Mouse (Mus musculus): ENCODE results near the gene Dcp1a. TPM values are rescaled to one million over a fixed set of nuclear protein-coding genes. Genes with fewer than 3 reads are reported as not detected.

Gene Dcp1a
- total and polyA plus RNA-seq, 2 experiments from 2014 or later, result 8.8 to 20.9 TPM

GRCm38 (mm10) chr14:30576260-30576659, 96.9 kb downstream of the Dcp1a start:
- Histone ChIP-seq H3K4me3 (ENCODE audit: low read depth, low read length) (no peak overlapping the region), H3K4me1 (ENCODE audit: insufficient read depth) (no peaks in the 10 kb centered on the region), H3K4me2 (ENCODE audit: low read depth) (no peak overlapping the region), H3K9ac (no peak overlapping the region), H3K36me3 (ENCODE audit: insufficient read depth) (peaks cover 39% of the 10 kb centered on the region), H3K27ac (ENCODE audit: low read depth, low read length) (no peak overlapping the region), H3K9me3 (ENCODE audit: low read length) (no peaks in the 10 kb centered on the region), H3K27me3 (ENCODE audit: insufficient read depth, low read length) (no peaks in the 10 kb centered on the region)
- 81% methylated on average over 5 of the region's 5 CpGs for WGBS
- TF ChIP-seq CTCF (IDR thresholded peaks at IDR 0.05; ENCODE audit: low read depth), result no peak
- ATAC-seq (no peak), DNase-seq (no peak)

Small RNA genes within 50 kb of the gene (microRNA-seq; reads per million reads assigned to microRNA genes)
- gene Mir3076, result 7.2 to 7.3 reads per million in 2 experiments

Other genes starting within 250 kb of the Dcp1a start
- 23.2 and 31.3 TPM in 2 replicates for gene Cacna1d, start 11.9 kb downstream of the Dcp1a start, total RNA-seq (2014; rRNA removed)
- gene Cacna1d, start 11.9 kb downstream of the Dcp1a start, polyA plus RNA-seq (2015; fragmentation: Nextera tagmentation; extraction: Ambion mirVana), result 4.1 and 7.2 TPM in 2 replicates
- gene Tkt, start 68.8 kb downstream of the Dcp1a start, total RNA-seq (2014; rRNA removed), result 374 and 390 TPM in 2 replicates
- 278 and 281 TPM in 2 replicates for gene Tkt, start 68.8 kb downstream of the Dcp1a start, polyA plus RNA-seq (2015; fragmentation: Nextera tagmentation; extraction: Ambion mirVana)
- gene Prkcd, start 146.7 kb downstream of the Dcp1a start, total RNA-seq (2014; rRNA removed), result 25.0 and 29.6 TPM in 2 replicates
- 19.3 and 19.8 TPM in 2 replicates for gene Prkcd, start 146.7 kb downstream of the Dcp1a start, polyA plus RNA-seq (2015; fragmentation: Nextera tagmentation; extraction: Ambion mirVana)
- gene Rft1, start 174.8 kb downstream of the Dcp1a start, total RNA-seq (2014; rRNA removed), result 10.5 and 18.4 TPM in 2 replicates
- gene Rft1, start 174.8 kb downstream of the Dcp1a start, polyA plus RNA-seq (2015; fragmentation: Nextera tagmentation; extraction: Ambion mirVana), result 6.0 and 9.6 TPM in 2 replicates
- gene Sfmbt1, start 235.3 kb downstream of the Dcp1a start, total RNA-seq (2014; rRNA removed), result 8.1 and 15.5 TPM in 2 replicates
- 9.0 and 13.3 TPM in 2 replicates for gene Sfmbt1, start 235.3 kb downstream of the Dcp1a start, polyA plus RNA-seq (2015; fragmentation: Nextera tagmentation; extraction: Ambion mirVana)